Mouse (Mus musculus) urinary bladder, postnatal 4 days (tissue): Measurements from ENCODE around the gene B230307C23Rik.
"Not testable (repeated sequence)": the region's sequence is repeated elsewhere in the genome, so short reads cannot be mapped to it uniquely, and the experiment has no call there.

Experiments used
- DNase-seq, 2 experiments: peaks; one replicate each; pipeline ENCODE4 v3.0.0; 2021 to 2022; ENCODE audit warnings: low spot score in 2 of 2

B230307C23Rik gene

GRCm38 (mm10) chr16:98022081-98022480 is 25.0 kb downstream of the B230307C23Rik start:
- no peak for DNase-seq

GRCm38 (mm10) chr16:98022657-98023345 is 25.7 kb downstream of the B230307C23Rik start:
- DNase-seq = no peak

- DNase-seq = not testable (repeated sequence)
These were observed 29.1 kb downstream of the B230307C23Rik start for GRCm38 (mm10) chr16:98026186-98026585.

- DNase-seq = not testable (repeated sequence)
These were observed 37.9 kb downstream of the B230307C23Rik start for GRCm38 (mm10) chr16:98034971-98035370.

- no peak for DNase-seq
These were observed 44.6 kb downstream of the B230307C23Rik start for GRCm38 (mm10) chr16:98041676-98042075.

GRCm38 (mm10) chr16:98079382-98079781 is 82.3 kb downstream of the B230307C23Rik start:
- not testable (repeated sequence) for DNase-seq

- DNase-seq = not testable (repeated sequence)
These were observed 84.0 kb downstream of the B230307C23Rik start for GRCm38 (mm10) chr16:98081140-98081539.
